Mouse (Mus musculus) limb, embryonic 12.5 days (tissue): ENCODE results near the gene Myl6b. TPM values are rescaled to one million over a fixed set of nuclear protein-coding genes. Genes with fewer than 3 reads are reported as not detected.

Experiments used
- ATAC-seq: fragments of 200-750 bp; cut with Nextera tagmentation; 2 replicates; pipeline ENCODE4 v1.8.0; 2017; ENCODE audit warnings: low read depth, moderate TSS enrichment; ENCODE audit not compliant: insufficient number of reproducible peaks, insufficient read depth, low FRiP score, low TSS enrichment
- H3K27ac ChIP-seq: fragments of 300-500 bp; sonication (generic); 2 replicates; pipeline ENCODE4 v1.5.1; 2016; ENCODE audit warnings: mild to moderate bottlenecking, moderate library complexity
- H3K27me3 ChIP-seq: fragments of 300-500 bp; sonication (generic); 2 replicates; pipeline ENCODE4 v1.6.1; 2016; ENCODE audit warnings: mild to moderate bottlenecking, moderate library complexity
- H3K36me3 ChIP-seq: fragments of 300-500 bp; sonication (generic); 2 replicates; pipeline ENCODE4 v1.6.1; 2016; ENCODE audit warnings: mild to moderate bottlenecking, moderate library complexity
- H3K4me1 ChIP-seq: fragments of 300-500 bp; sonication (generic); replicated peaks from 2 replicates; pipeline ENCODE4 v1.6.1; 2016
- H3K4me2 ChIP-seq: fragments of 300-500 bp; sonication (generic); 2 replicates; pipeline ENCODE4 v1.6.1; 2016; ENCODE audit warnings: mild to moderate bottlenecking, moderate library complexity
- H3K4me3 ChIP-seq: fragments of 300-500 bp; sonication (generic); replicated peaks from 2 replicates; pipeline ENCODE4 v1.5.1; 2016; ENCODE audit warnings: mild to moderate bottlenecking
- H3K9ac ChIP-seq: fragments of 300-500 bp; sonication (generic); replicated peaks from 2 replicates; pipeline ENCODE4 v1.6.1; 2016; ENCODE audit warnings: mild to moderate bottlenecking, moderate library complexity
- H3K9me3 ChIP-seq: fragments of 300-500 bp; sonication (generic); 2 replicates; pipeline ENCODE4 v1.6.1; 2016; ENCODE audit warnings: mild to moderate bottlenecking, moderate library complexity
- WGBS: fragments of 180-500 bp; shearing (Covaris S2); methylation state at CpG from one replicate; pipeline ENCODE4 v1.1.7; 2016; 5-methylcytosine and 5-hydroxymethylcytosine counted together
- polyA plus RNA-seq: library from polyadenylated mRNA; unstranded; fragments of >200 nt; fragmentation: Nextera tagmentation; extraction: Ambion mirVana; gene quantifications from 2 replicates; pipeline ENCODE4 v1.2.1, GENCODE M21; 2016

Myl6b gene
- polyA plus RNA-seq, 1 experiment from 2014 or later: 3.4 TPM

- Histone ChIP-seq H3K9ac (no peak overlapping the region), H3K27ac (0 out of 2 replicates have a peak overlapping the region, but pooled peaks have one; percentile 35), H3K27me3 (no peaks in the 10 kb centered on the region), H3K36me3 (no peaks in the 10 kb centered on the region), H3K9me3 (no peaks in the 10 kb centered on the region), H3K4me1 (no peaks in the 10 kb centered on the region; the same call in 1 of the 2 replicates), H3K4me3 (no peak overlapping the region), H3K4me2 (no peak overlapping the region)
- WGBS: 71% methylated on average over 8 of the region's 8 CpGs
- no peak for ATAC-seq
These were observed 5.0 kb upstream of the Myl6b start for GRCm38 (mm10) chr10:128503532-128503931.

- Histone ChIP-seq H3K36me3 (no peaks in the 10 kb centered on the region), H3K27ac (no peak overlapping the region), H3K9me3 (no peaks in the 10 kb centered on the region), H3K27me3 (no peaks in the 10 kb centered on the region), H3K9ac (no peak overlapping the region), H3K4me2 (no peak overlapping the region), H3K4me3 (no peak overlapping the region), H3K4me1 (peaks cover 4% of the 10 kb centered on the region)
- no peak for ATAC-seq
- WGBS: 81% methylated on average over 5 of the region's 5 CpGs
These were observed 3.9 kb upstream of the Myl6b start for GRCm38 (mm10) chr10:128502341-128502740.

- H3K9ac ChIP-seq: peak overlapping the region; percentile 59
- H3K4me2 ChIP-seq: peak overlapping the region; percentile 66
- no peaks in the 10 kb centered on the region for H3K36me3 ChIP-seq
- WGBS: 3% methylated on average over 21 of the region's 21 CpGs
- no peaks in the 10 kb centered on the region for H3K9me3 ChIP-seq
- ATAC-seq: peak; percentile 54
- peak overlapping the region; percentile 80 for H3K27ac ChIP-seq
- peaks cover 12% of the 10 kb centered on the region for H3K4me1 ChIP-seq
- H3K4me3 ChIP-seq: peak overlapping the region; percentile 48
- peaks cover 7% of the 10 kb centered on the region; the same call in 1 of the 2 replicates for H3K27me3 ChIP-seq
These were observed 709 bp upstream of the Myl6b start for GRCm38 (mm10) chr10:128499116-128499671.

GRCm38 (mm10) chr10:128497134-128497737 is 1.2 kb downstream of the Myl6b start:
- Histone ChIP-seq H3K9me3 (no peaks in the 10 kb centered on the region), H3K4me1 (peaks cover 19% of the 10 kb centered on the region), H3K27me3 (peaks cover 7% of the 10 kb centered on the region; the same call in 1 of the 2 replicates), H3K36me3 (no peaks in the 10 kb centered on the region), H3K4me2 (peak overlapping the region; percentile 16; the same call in 1 of the 2 replicates), H3K9ac (no peak overlapping the region), H3K4me3 (no peak overlapping the region), H3K27ac (peak overlapping the region; percentile 9; the same call in 1 of the 2 replicates)
- WGBS: 46% methylated on average over 6 of the region's 6 CpGs
- ATAC-seq: no peak

- H3K27me3 ChIP-seq: peaks cover 7% of the 10 kb centered on the region; the same call in 1 of the 2 replicates
- peaks cover 25% of the 10 kb centered on the region for H3K4me1 ChIP-seq
- H3K9me3 ChIP-seq: no peaks in the 10 kb centered on the region
- H3K36me3 ChIP-seq: peaks cover 5% of the 10 kb centered on the region
- WGBS: 35% methylated on average over 6 of the region's 6 CpGs
- no peak overlapping the region for H3K4me3 ChIP-seq
- ATAC-seq: no peak
- H3K9ac ChIP-seq: no peak overlapping the region
- H3K27ac ChIP-seq: peak overlapping the region; percentile 9; the same call in 1 of the 2 replicates
- H3K4me2 ChIP-seq: no peak overlapping the region
These were observed 1.9 kb downstream of the Myl6b start for GRCm38 (mm10) chr10:128496509-128497077.

GRCm38 (mm10) chr10:128495903-128496302 is 2.6 kb downstream of the Myl6b start:
- Histone ChIP-seq H3K9ac (no peak overlapping the region), H3K9me3 (no peaks in the 10 kb centered on the region), H3K36me3 (peaks cover 11% of the 10 kb centered on the region), H3K4me3 (no peak overlapping the region), H3K27ac (no peak overlapping the region), H3K4me1 (peaks cover 32% of the 10 kb centered on the region), H3K27me3 (peaks cover 7% of the 10 kb centered on the region; the same call in 1 of the 2 replicates), H3K4me2 (no peak overlapping the region)
- WGBS: 71% methylated on average over 4 of the region's 4 CpGs
- ATAC-seq: no peak

- WGBS: 73% methylated on average over 2 of the region's 2 CpGs
- Histone ChIP-seq H3K36me3 (peaks cover 18% of the 10 kb centered on the region), H3K9me3 (no peaks in the 10 kb centered on the region), H3K27me3 (peaks cover 7% of the 10 kb centered on the region; the same call in 1 of the 2 replicates), H3K4me1 (peaks cover 33% of the 10 kb centered on the region), H3K4me2 (peak overlapping the region; percentile 84), H3K4me3 (peak overlapping the region; percentile 78), H3K9ac (no peak overlapping the region), H3K27ac (no peak overlapping the region)
- no peak for ATAC-seq
These were observed 3.2 kb downstream of the Myl6b start for GRCm38 (mm10) chr10:128495270-128495669.

GRCm38 (mm10) chr10:128494667-128495245 is 3.7 kb downstream of the Myl6b start:
- H3K27ac ChIP-seq: peak overlapping the region; percentile 96
- 61% methylated on average over 11 of the region's 11 CpGs for WGBS
- H3K9me3 ChIP-seq: no peaks in the 10 kb centered on the region
- H3K9ac ChIP-seq: peak overlapping the region; percentile 82
- peaks cover 33% of the 10 kb centered on the region for H3K4me1 ChIP-seq
- peaks cover 7% of the 10 kb centered on the region; the same call in 1 of the 2 replicates for H3K27me3 ChIP-seq
- H3K4me3 ChIP-seq: peak overlapping the region; percentile 78
- ATAC-seq: no peak
- H3K4me2 ChIP-seq: peak overlapping the region; percentile 84
- peaks cover 23% of the 10 kb centered on the region for H3K36me3 ChIP-seq

GRCm38 (mm10) chr10:128493695-128494666 is 4.5 kb downstream of the Myl6b start, which contains the start of gene Myl6:
Gene Myl6 (minus strand): TSS chr10:128494145.
- WGBS: under 1% methylated on average over 45 of the region's 45 CpGs
- H3K4me1 ChIP-seq: peaks cover 33% of the 10 kb centered on the region

GRCm38 (mm10) chr10:128493319-128493694 is 5.2 kb downstream of the Myl6b start:
- ATAC-seq: peak; percentile 18
- H3K27ac ChIP-seq: peak overlapping the region; percentile 96
- H3K4me3 ChIP-seq: peak overlapping the region; percentile 78
- no peaks in the 10 kb centered on the region for H3K9me3 ChIP-seq
- peaks cover 37% of the 10 kb centered on the region for H3K36me3 ChIP-seq
- peak overlapping the region; percentile 84 for H3K4me2 ChIP-seq
- 0% methylated on average over 12 of the region's 12 CpGs for WGBS
- peaks cover 7% of the 10 kb centered on the region; the same call in 1 of the 2 replicates for H3K27me3 ChIP-seq
- peak overlapping the region; percentile 82 for H3K9ac ChIP-seq
- peaks cover 32% of the 10 kb centered on the region for H3K4me1 ChIP-seq

More at GRCm38 (mm10) chr10:128493695-128494666, 4.5 kb downstream of the Myl6b start, which contains the start of gene Myl6:
- Histone ChIP-seq H3K36me3 (peaks cover 31% of the 10 kb centered on the region), H3K9me3 (no peaks in the 10 kb centered on the region), H3K4me3 (peak within 1 kb of the TSS; percentile 78), H3K9ac (peak within 1 kb of the TSS; percentile 82), H3K4me2 (peak within 1 kb of the TSS; percentile 84), H3K27ac (peak within 1 kb of the TSS; percentile 96), H3K27me3 (peaks cover 7% of the 10 kb centered on the region; the same call in 1 of the 2 replicates)
- ATAC-seq: peak; percentile 92
